Mouse (Mus musculus): ENCODE measurements around the gene Wfdc2. TPM values are rescaled to one million over a fixed set of nuclear protein-coding genes. Genes with fewer than 3 reads are reported as not detected.

Gene Wfdc2
- 0.87 and 2.1 TPM in 2 replicates for polyA plus RNA-seq (2012; rRNA removed)

DNA sequence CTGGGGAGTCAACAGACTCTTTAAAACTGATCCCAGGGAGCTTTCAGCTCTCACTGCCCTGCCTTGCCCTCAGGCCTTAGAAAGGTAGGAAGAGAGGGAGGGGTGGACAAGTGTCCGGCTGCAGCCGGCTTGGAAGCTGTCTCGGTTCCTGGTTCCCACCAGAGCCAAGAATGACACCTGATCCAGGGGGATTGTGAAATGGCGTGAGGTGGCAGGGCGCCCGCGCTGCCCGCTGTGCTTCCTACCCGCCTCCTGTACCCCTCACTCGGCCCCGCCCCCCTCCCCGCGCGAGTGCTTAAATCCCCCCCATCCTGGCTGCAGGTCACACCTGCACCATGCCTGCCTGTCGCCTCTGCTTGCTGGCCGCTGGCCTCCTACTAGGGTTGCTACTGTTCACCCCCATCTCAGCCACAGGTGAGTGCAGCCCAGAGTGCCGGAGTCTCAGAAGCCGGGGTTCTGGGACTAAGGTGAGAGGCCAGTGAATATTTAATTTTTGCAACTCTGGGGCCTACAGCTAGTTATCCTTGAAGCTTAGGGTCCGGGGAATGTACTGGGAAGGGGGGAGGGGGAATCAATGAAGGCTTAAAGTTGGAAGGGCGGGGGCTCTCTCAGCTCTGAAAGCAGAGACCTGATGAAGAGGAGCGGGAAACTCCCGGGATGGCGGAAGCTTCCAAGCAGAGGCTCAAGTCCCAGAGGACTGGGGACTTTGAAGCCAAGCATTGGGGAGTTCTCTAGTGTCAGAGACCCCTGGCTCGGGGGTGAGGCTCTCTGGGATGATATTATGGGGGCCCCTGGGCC, at the start of gene Wfdc2:
Gene Wfdc2, plus strand, starts transcription at position 23 of the 798 bp plus-strand sequence.
- peaks cover 4% of the 10 kb centered on the region; the same call in 1 of the 2 replicates for H3K27me3 ChIP-seq (ENCODE audit: control insufficient read depth, insufficient read depth, low read length)
- H3K4me1 ChIP-seq (ENCODE audit: control insufficient read depth, insufficient read depth, low read length): no peaks in the 10 kb centered on the region; the same call in 1 of the 2 replicates
- TF ChIP-seq CTCF (IDR thresholded peaks at IDR 0.05; ENCODE audit: borderline replicate concordance, insufficient read depth, low read depth, low read length) (no peak), POLR2A (IDR thresholded peaks at IDR 0.05; ENCODE audit: borderline replicate concordance, insufficient read depth, low read length) (no peak)
- H3K4me3 ChIP-seq (replicated peaks; ENCODE audit: insufficient read depth, low read depth, low read length): peak within 1 kb of the TSS; percentile 15
- WGBS: 8% methylated on average over 23 of the region's 24 CpGs
- DNase-seq: no peak
- H3K27ac ChIP-seq (ENCODE audit: insufficient read depth, low read length): no peak within 1 kb of the TSS

DNA sequence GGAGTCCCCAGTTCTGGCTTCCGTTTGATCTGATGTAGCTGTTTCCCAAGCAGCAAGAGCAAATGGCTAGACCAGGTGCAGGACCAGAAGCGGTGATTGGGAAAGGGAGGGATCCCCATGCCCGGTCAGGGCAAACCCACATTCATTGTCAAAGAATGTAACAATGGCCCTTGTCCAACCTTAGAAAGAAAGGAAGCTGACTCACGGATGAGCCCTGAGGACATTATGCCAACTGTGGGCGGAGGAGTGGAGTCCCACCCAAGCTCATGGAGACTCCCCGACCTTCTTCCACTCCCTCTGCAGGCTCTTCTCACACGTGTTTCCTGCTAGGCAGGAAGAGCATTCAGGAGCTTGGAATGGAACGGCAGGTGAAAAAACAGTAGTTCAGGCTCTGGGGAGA, 48.8 kb upstream of the Wfdc2 start:
- Histone ChIP-seq H3K27me3 (ENCODE audit: control insufficient read depth, insufficient read depth, low read length) (no peaks in the 10 kb centered on the region), H3K27ac (ENCODE audit: insufficient read depth, low read length) (no peak overlapping the region), H3K4me3 (replicated peaks; ENCODE audit: insufficient read depth, low read depth, low read length) (no peak overlapping the region), H3K4me1 (ENCODE audit: control insufficient read depth, insufficient read depth, low read length) (no peaks in the 10 kb centered on the region)
- TF ChIP-seq CTCF (IDR thresholded peaks at IDR 0.05; ENCODE audit: borderline replicate concordance, insufficient read depth, low read depth, low read length): no peak
- no peak for TF ChIP-seq POLR2A (IDR thresholded peaks at IDR 0.05; ENCODE audit: borderline replicate concordance, insufficient read depth, low read length)
- 65% methylated on average over 8 of the region's 8 CpGs for WGBS
- no peak for DNase-seq

DNA sequence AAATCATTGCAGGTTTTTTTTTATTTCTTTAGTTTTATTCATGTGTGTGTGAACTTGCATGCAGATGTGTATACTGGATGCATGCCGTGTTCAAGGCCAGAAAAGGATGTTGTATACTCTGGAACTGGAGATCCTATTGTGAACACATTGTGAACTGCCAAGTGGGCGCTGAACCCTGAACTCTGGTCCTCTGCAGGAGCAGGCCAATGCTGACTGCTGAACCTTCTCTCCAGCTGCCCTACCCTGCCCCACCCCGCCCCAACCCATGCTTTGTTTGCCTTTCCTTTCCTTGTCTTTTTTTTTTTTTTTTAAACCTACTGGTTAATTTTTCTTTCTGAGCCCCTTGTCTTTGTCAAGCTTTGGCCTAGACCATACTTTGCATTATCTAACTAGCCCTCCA, 47.3 kb upstream of the Wfdc2 start:
- 83% methylated on average over 3 of the region's 3 CpGs for WGBS

DNA sequence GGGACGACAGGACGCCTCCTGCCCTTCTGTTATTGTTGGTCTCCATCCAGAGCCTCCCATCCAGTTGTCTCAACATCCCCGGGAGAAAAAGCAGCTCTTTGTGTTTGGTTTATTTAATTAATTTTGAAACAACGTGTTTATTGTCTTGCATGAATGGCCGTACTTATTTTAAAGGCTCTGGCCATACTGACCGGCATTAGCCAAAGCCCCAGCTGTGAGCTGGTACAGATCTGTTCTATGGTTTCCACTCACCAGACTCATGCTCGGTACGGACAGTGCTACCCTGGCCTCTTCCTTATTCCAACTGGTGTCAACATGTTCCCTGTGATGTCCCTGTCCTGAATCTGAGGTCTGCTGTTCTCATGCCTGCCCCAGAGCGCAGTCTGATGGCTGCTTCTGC, 46.3 kb upstream of the Wfdc2 start:
- whole genome bisulfite sequencing: 37% methylated on average over 9 of the region's 9 CpGs
- TF ChIP-seq POLR2A (IDR thresholded peaks at IDR 0.05; ENCODE audit: borderline replicate concordance, insufficient read depth, low read length) (no peak), CTCF (IDR thresholded peaks at IDR 0.05; ENCODE audit: borderline replicate concordance, insufficient read depth, low read depth, low read length) (no peak)
- Histone ChIP-seq H3K27me3 (ENCODE audit: control insufficient read depth, insufficient read depth, low read length) (no peaks in the 10 kb centered on the region), H3K4me3 (replicated peaks; ENCODE audit: insufficient read depth, low read depth, low read length) (no peak overlapping the region), H3K27ac (ENCODE audit: insufficient read depth, low read length) (0 out of 2 replicates have a peak overlapping the region, but pooled peaks have one; percentile 72), H3K4me1 (ENCODE audit: control insufficient read depth, insufficient read depth, low read length) (no peaks in the 10 kb centered on the region)
- DNase-seq: no peak

More for the DNA sequence above, 47.3 kb upstream of the Wfdc2 start:
- no peak for DNase-seq
- Histone ChIP-seq H3K27me3 (ENCODE audit: control insufficient read depth, insufficient read depth, low read length) (no peaks in the 10 kb centered on the region), H3K4me1 (ENCODE audit: control insufficient read depth, insufficient read depth, low read length) (no peaks in the 10 kb centered on the region), H3K27ac (ENCODE audit: insufficient read depth, low read length) (no peak overlapping the region), H3K4me3 (replicated peaks; ENCODE audit: insufficient read depth, low read depth, low read length) (no peak overlapping the region)
- no peak for TF ChIP-seq CTCF (IDR thresholded peaks at IDR 0.05; ENCODE audit: borderline replicate concordance, insufficient read depth, low read depth, low read length)
- TF ChIP-seq POLR2A (IDR thresholded peaks at IDR 0.05; ENCODE audit: borderline replicate concordance, insufficient read depth, low read length): no peak

DNA sequence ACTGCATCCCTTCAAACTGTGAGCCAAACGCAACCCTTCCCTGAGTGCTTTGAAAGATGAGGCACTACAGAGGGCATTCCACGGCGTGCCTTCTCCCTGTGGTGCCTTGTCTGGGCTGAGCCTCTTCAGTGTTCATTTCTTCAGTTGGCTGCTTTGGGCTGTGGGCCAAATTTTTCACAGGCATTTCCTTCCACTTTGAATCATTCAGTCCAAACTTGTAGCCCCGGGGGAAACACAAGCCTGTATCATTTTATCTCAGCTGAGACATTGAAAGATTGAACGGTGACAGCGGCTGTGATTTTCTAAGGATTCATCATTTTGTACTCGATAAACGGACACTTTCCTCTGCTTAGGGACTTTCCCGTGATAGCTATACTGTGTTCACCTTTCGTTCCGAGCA, 45.6 kb upstream of the Wfdc2 start:
- no peak for TF ChIP-seq POLR2A (IDR thresholded peaks at IDR 0.05; ENCODE audit: borderline replicate concordance, insufficient read depth, low read length)
- no peak for TF ChIP-seq CTCF (IDR thresholded peaks at IDR 0.05; ENCODE audit: borderline replicate concordance, insufficient read depth, low read depth, low read length)
- H3K27ac ChIP-seq (ENCODE audit: insufficient read depth, low read length): peak overlapping the region; percentile 72; the same call in 1 of the 2 replicates
- 63% methylated on average over 11 of the region's 11 CpGs for WGBS

DNA sequence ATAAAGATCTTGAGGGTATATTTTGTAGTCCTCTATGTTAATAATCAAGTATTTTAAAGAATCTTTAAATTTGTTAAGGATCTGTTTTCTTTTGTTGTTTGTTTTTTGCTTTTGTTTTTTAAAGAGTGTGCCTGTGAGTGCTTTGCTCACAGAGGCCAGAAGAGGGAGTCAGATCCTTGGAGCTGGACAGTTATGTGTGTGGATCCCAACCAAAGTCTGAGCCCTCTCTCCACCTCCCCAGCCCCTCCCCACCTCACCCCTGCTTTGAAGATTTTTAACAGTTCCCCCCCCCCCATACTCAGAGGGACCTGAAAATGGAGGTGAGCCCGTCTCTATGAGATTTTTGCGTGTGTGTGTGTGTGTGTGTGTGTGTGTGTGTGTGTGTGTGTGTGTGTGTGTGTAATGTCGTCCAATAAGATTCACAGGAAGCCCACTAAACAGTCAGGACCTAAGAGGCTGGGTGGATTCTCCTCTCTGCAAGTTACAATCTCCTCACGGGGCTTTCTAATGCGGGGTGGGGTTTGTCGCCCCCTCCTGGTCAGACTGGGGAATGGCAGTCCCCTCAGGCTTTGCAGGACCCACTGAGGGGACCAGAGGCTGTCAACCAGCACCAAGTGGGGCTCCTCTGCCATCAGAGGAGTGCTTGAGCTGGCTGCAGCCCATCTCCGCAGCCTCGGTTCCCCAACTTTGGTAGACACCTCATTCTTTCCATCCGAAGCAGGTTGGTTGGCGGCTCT, 44.6 kb upstream of the Wfdc2 start:
- peak; percentile 40 to 62 for DNase-seq
- no peaks in the 10 kb centered on the region for H3K27me3 ChIP-seq (ENCODE audit: control insufficient read depth, insufficient read depth, low read length)
- TF ChIP-seq CTCF (IDR thresholded peaks at IDR 0.05; ENCODE audit: borderline replicate concordance, insufficient read depth, low read depth, low read length): peak; percentile 79; the same call in 1 of the 2 replicates
- no peak for TF ChIP-seq POLR2A (IDR thresholded peaks at IDR 0.05; ENCODE audit: borderline replicate concordance, insufficient read depth, low read length)
- WGBS: 36% methylated on average over 10 of the region's 10 CpGs
- no peak overlapping the region for H3K27ac ChIP-seq (ENCODE audit: insufficient read depth, low read length)
- no peak overlapping the region for H3K4me3 ChIP-seq (replicated peaks; ENCODE audit: insufficient read depth, low read depth, low read length)
- no peaks in the 10 kb centered on the region for H3K4me1 ChIP-seq (ENCODE audit: control insufficient read depth, insufficient read depth, low read length)

More for the DNA sequence above, 45.6 kb upstream of the Wfdc2 start:
- no peaks in the 10 kb centered on the region for H3K4me1 ChIP-seq (ENCODE audit: control insufficient read depth, insufficient read depth, low read length)
- H3K4me3 ChIP-seq (replicated peaks; ENCODE audit: insufficient read depth, low read depth, low read length): no peak overlapping the region
- no peak for DNase-seq
- no peaks in the 10 kb centered on the region for H3K27me3 ChIP-seq (ENCODE audit: control insufficient read depth, insufficient read depth, low read length)

DNA sequence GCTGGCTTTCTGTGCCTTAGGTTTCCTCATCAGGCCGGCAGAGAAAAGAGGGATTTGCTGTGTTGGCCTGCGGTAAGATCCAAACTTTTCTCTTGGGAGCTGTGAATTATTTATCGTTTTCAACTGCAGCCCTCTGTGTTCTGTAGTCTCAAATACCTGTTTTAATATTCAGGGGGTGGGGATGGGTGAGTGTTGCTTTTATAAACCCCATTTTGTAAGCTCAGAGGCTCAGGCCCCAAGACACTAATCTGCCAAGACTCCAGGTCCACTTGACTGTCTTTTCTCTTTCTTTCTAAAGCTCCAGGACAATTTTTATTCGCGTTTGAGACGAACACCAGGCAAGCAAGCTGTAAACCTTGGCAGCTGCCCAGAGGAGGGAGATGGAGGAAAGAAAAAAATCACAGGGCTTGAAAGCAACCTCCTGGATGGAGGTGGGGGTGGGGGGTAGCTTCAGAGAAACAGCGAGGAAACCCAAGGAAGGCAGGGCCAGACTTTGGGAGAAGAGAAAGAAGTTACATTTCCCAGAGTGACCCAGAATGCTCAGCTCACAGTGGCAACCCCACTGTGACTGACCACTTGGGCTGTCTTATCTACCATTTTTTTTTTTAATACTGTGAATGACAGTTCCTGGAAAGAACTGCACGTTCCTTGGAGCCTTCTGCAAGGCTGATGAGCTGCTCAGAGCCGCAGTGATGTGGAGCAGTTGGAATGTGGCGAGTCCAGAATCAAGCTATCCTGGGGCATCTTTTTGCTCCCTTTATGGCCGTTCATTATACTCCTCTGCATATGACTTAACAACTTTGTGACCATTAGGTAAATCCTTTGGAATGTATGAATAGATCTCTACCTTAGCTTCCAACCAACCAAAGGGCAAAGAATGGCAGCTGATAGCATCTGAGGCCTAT, 43.7 kb upstream of the Wfdc2 start:
- Histone ChIP-seq H3K27ac (ENCODE audit: insufficient read depth, low read length) (no peak overlapping the region), H3K4me1 (ENCODE audit: control insufficient read depth, insufficient read depth, low read length) (no peaks in the 10 kb centered on the region), H3K27me3 (ENCODE audit: control insufficient read depth, insufficient read depth, low read length) (no peaks in the 10 kb centered on the region; the same call in 1 of the 2 replicates), H3K4me3 (replicated peaks; ENCODE audit: insufficient read depth, low read depth, low read length) (no peak overlapping the region)
- 42% methylated on average over 11 of the region's 11 CpGs for WGBS
- no peak for TF ChIP-seq CTCF (IDR thresholded peaks at IDR 0.05; ENCODE audit: borderline replicate concordance, insufficient read depth, low read depth, low read length)
- TF ChIP-seq POLR2A (IDR thresholded peaks at IDR 0.05; ENCODE audit: borderline replicate concordance, insufficient read depth, low read length): no peak
- DNase-seq: no peak
